Mouse (Mus musculus) monocyte, adult 5-6 weeks (primary cell): ENCODE measurements around the gene Spata1. TPM values are rescaled to one million over a fixed set of nuclear protein-coding genes. Genes with fewer than 3 reads are reported as not detected.
"Not testable (repeated sequence)": the region's sequence is repeated elsewhere in the genome, so short reads cannot be mapped to it uniquely, and the experiment has no call there.

Experiments
- ATAC-seq: fragments of 153-309, 156-312 bp; replicated peaks from 2 replicates; pipeline ENCODE4 v1.8.0; 2017; ENCODE audit warnings: mild to moderate bottlenecking; ENCODE audit not compliant: low TSS enrichment, insufficient number of reproducible peaks, severe bottlenecking, poor library complexity, low FRiP score
- total RNA-seq: library from RNA; stranded (forward); fragments of 200-1000, 200-491, 200-594 nt; gene quantifications from 3 replicates; pipeline ENCODE4 v1.2.3, GENCODE M21; 2017

Gene Spata1
- total RNA-seq, 1 experiment from 2014 or later, result 16.8 TPM

- no peak for ATAC-seq
These were observed 26.9 kb downstream of the Spata1 start for GRCm38 (mm10) chr3:146472657-146473056.

GRCm38 (mm10) chr3:146469226-146469625 is 30.3 kb downstream of the Spata1 start:
- no peak for ATAC-seq

GRCm38 (mm10) chr3:146462939-146463338 is 36.6 kb downstream of the Spata1 start:
- no peak for ATAC-seq

GRCm38 (mm10) chr3:146451375-146451774 is 48.2 kb downstream of the Spata1 start:
- no peak for ATAC-seq

GRCm38 (mm10) chr3:146450371-146450841 is 49.1 kb downstream of the Spata1 start:
- ATAC-seq, result peak; percentile 94

DNA sequence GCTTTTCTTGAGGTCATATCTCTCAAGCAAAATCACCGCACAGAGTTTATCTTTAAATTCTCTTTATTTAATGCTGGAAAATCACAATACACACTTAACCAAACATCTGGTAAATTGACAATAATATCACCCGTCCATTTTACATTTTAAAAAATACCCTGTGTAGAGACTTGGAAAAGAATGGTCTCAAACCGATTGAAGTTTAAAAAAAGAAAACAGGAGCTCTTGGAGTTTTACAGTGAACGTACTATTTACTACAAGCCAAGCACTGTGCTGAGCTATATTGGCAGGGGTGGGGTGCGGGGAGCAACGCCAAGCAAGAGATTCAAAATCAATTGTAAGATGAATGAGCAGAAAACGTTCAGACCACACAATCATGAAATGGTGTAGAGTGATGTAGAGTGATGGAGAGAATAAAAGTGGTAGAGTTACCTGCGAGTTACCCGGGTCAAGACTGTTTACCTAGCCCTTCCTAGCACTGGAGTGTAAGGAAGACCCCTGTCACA is 49.8 kb downstream of the Spata1 start, which contains the start of gene Ctbs:
TSS of gene Ctbs (plus strand) at position 51 of the 506 bp plus-strand sequence.
- no peak for ATAC-seq

DNA sequence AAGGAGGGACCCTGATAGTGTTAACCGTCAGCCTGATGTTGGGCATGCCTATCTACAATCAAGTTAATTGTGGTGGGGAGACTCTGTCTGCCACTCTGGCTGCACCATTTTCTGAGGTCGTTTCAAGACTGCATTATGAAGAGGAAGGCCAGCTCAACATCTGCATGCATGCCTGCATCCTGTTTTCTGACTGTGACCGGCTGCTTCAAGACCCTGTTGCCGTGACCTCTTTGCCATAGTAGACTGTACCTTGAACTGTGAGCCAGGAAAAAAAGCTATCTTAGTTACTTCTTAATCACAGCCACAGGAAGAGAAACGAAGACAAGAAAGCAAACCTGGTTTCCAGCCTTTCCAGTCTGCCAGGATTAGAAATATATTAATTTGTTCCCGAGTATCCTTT is 50.6 kb downstream of the Spata1 start:
- ATAC-seq, result no peak

GRCm38 (mm10) chr3:146448372-146448771 is 51.2 kb downstream of the Spata1 start:
- ATAC-seq, result no peak

DNA sequence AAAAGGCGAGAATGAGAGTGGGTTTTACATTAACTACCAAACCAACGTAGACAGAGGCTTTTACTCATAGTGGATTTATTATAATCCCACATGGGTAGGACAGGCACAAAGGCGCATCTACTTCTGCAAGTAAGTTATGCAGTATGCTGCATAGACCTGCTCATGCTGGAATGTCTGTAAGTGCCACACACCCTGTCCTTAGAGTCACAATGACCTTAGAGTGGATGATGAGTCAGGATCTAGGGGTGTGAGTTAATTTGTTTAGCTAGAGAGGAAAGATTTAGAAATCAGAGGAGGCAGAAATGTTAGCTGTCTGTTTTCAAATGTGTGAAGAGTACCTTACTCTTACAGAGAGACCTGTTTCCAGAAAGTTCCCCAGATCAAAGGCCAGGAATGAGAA is 52.0 kb downstream of the Spata1 start:
- no peak for ATAC-seq

GRCm38 (mm10) chr3:146447156-146447555 is 52.4 kb downstream of the Spata1 start:
- no peak for ATAC-seq

- ATAC-seq, result peak; percentile 82
These were observed 54.7 kb downstream of the Spata1 start for GRCm38 (mm10) chr3:146444880-146445279.

DNA sequence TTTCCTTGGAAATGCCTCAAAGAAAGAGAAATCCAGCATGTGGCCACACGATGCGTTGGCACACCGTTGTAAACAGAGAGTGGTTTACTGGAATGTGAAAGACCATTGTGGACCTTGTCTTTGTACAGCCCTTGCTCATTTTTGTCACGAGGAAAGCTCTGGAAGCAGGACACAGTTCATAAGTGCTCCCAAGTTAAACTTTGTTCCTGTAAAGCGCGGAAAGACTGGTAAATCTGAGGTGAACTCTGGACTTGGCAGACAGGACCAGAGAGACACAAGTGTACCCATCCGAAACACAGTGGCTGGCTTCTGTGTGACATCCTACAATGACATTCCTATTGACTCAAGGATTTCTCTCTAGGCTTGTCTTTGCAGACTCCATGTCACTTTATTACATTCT is 56.2 kb downstream of the Spata1 start:
- no peak for ATAC-seq

DNA sequence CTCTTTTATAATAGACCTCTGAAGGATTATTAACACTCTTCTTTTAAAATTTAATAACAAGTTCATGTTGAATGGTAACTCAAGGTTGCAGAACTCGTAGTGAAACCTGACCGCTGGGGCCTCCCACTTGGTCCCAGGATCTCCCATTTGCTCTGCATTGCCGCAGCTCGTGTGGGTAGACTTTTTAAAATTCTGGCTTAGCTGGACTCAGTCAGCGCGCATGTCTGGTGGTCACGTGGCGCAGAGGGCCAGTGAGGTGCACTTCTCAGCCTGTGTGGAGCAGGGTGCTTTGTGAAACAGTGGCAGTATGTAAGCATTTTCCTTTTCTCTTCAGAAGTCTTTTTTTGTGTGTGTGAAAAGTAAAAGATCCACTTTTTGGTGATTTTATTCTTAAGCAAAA is 56.6 kb downstream of the Spata1 start:
- ATAC-seq, result no peak

DNA sequence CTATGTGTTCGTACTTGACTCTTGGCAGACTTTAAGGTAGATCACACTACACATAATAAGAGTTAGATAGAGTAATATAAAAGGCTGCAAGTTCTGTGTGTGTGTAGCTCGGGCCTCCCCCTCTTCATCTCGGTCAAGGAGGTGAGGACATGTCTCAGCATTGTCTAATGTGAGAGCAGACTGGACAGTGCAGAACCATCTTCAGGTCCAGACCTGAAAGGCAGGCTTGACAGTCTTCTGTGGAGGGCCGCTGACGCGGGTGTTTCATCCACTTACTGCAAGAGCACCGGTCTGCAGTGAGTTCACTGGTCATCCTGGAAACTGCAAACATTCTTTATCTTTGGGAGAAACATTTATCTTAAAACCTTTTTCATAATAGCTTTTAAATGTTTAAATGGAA is 57.1 kb downstream of the Spata1 start:
- ATAC-seq, result no peak

DNA sequence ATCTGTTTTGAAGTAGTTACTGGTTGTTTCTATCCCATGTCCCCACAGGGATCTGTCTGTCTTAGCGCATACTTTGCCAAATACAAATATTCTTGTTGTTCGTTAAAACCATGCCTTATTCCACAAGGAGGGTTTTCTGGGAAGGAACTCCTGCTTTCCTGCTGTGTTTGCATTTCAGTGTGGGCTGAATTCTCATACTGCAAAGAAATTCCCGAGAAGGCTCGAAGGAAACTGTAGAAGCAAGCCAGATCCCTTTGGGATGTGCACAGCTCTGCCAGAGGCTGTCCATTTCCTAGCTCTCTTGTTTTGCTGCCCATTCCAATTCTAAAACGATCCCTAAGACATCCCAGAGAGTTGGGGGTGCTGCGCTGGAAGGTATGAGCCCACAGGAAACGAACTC is 59.1 kb downstream of the Spata1 start:
- ATAC-seq, result no peak

- no peak for ATAC-seq
These were observed 59.5 kb downstream of the Spata1 start for GRCm38 (mm10) chr3:146440011-146440410.

DNA sequence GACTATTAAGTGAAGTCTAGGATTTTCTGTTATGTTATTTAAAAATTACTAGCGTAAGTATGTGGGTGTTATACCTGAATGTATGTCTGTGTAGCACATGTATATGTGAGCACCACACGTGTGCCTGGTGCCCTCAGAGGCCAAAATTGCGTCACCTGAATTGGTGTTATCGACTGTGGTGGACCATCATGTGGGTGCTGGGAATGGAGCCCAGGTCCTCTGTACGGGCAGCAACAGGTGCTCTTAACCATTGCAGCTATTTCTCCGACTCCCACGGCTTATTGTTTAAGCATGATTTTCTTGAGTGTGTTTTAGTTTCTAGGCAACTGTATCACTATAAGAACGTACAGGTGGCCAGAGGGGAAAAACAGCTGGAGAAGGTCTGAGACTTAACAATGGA is 63.4 kb downstream of the Spata1 start:
- ATAC-seq, result no peak

- no peak for ATAC-seq
These were observed 64.0 kb downstream of the Spata1 start for GRCm38 (mm10) chr3:146435533-146435932.

DNA sequence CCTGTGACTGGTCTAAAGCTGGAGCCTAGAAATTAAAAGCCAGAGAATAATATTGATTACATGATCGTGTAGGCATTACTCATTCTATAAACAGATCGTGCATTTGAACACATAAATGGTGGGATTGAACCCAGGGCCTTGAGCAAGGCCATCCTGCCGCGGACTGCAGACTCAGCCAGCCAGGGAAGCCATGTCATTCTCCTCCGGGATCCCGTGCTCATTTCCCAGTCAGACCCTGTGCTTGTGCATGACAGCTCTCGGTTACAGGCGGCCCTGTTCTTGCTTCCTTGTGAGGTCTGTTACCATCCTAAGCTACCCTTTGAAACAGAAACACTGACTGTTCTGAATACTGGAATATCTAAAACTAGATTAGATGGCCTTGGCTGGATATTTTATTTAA is 64.9 kb downstream of the Spata1 start:
- ATAC-seq, result no peak

DNA sequence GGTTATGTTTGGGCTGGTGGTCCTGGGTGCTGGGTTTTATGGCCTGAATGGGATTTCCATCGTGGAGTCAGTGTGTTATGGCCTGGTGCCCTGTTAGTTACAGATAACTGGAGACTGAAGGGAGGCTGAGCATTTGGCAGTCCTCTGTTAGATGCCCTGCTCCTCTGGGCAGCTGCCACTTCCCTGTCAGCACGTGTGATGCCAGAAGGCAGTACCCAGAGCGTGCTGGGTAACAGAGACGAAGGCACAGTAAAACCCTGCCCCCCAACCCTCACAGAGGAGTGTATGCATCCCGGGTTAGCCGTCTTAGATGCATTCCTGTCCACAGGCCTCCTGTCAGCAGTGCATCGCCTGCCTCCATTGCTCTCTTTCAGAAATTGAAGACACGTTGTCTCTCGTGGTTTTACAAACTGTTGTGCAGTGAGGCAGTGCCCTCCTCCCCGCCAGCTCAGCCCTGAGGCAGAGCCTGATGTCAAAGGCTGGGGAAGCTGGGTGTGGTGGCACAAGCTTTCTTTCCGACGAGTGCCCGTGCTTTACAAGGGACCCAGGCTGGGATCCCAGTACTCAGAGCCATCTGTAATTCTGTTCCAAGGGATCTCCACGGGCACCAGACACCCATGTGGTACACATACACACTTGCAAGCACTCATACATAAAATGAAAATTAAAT is 65.7 kb downstream of the Spata1 start:
- ATAC-seq, result no peak

DNA sequence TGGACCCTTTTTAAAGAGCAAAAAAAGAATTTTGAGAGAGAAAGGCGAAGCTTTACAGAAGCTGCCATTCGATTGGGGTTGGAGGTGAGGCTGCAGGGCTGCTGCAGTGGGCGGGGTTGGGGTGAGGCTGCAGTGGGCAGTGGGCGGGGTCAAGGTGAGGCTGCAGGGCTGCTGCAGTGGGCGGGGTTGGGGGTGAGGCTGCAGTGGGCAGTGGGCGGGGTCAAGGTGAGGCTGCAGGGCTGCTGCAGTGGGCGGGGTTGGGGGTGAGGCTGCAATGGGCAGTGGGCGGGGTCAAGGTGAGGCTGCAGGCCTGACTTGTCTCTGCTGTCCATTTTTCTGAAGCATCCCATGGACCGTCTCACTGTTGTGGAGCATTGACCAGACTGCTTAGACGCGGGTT is 66.5 kb downstream of the Spata1 start:
- ATAC-seq, result not testable (repeated sequence)
